Comparison of ENCODE assay signal across 19 mouse cellular contexts in the genomic region with DNA sequence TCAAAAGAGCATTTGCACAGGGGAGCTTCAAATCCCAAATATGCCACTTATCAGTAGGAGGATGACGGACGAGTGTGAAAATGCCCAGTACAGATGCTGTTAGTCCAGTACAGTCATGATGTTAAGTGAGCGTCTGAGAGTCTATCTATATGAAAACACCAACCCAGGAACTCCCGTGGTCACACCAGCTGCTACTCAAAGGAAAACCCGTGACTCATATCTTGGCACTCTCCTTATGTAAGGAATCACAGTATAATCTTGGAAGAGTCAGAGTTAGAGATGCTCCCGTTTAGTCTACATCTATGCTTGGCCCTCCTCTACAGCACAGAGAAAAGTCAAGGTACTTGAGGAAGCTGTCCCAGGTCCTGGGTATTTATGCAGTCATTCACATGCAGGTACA.
A peak's percentile ranks its signal among the peaks of the same experiment; 100 is the strongest.
DNase-seq lines count a peak whose midpoint lies in the region; TF ChIP-seq lines count a peak whose summit lies in the region.
"Had no signal": no experiment of that assay in that cellular context is flagged by ENCODE, and none has a peak within 500 bp of the region (broad histone marks: within the 10 kb centered on the region; RNA-seq: fewer than 3 reads in every experiment).

No protein-coding gene starts in this region.

- DNase-seq in cerebellum, adult 9-10 months = peak; percentile 28
- DNase-seq in cerebellum, adult 11-12 months = no peak
- peak; percentile 63 for DNase-seq in layer of hippocampus, adult 9-11 months
- no peak for DNase-seq in layer of hippocampus, postnatal 25 days (ENCODE audit: extremely low spot score in 1 of 2, low spot score in 1 of 2)
- DNase-seq in left cerebral cortex, adult 9 months (ENCODE audit: low spot score in 2 of 2) = peak; percentile 58 to 71
- DNase-seq in heart, postnatal 36 days = no peak
- no peak for DNase-seq in adrenal gland, adult 8-10 months
- DNase-seq: adrenal gland, postnatal 36 days; heart, postnatal 4 days; kidney, adult 18-20 months; kidney, postnatal 14 days; lung, postnatal 4 days; thymus, adult 18-20 months had no signal

- no peaks in the 10 kb centered on the region for H3K27me3 ChIP-seq in C2C12 (ENCODE audit: control insufficient read depth, insufficient read depth, insufficient read length)
- H3K27me3 ChIP-seq: embryonic facial prominence, embryonic 15.5 days; heart, embryonic 12.5 days; limb, embryonic 15.5 days had no signal

- H3ac ChIP-seq in C2C12 (ENCODE audit: control insufficient read depth, insufficient read length, low read depth) = no peak overlapping the region

- intact Hi-C loops in heart, postnatal 36 days (cut with DNase I) = no loop called here

- H3K36me3 ChIP-seq in C2C12 (ENCODE audit: control insufficient read depth, insufficient read depth) = peaks cover 39% of the 10 kb centered on the region

- H3K79me3 ChIP-seq in C2C12 (ENCODE audit: low read depth) = no peaks in the 10 kb centered on the region

- H3K4me3 ChIP-seq in C2C12 (ENCODE audit: insufficient read depth, poor library complexity, severe bottlenecking) = no peak overlapping the region
- H3K4me3 ChIP-seq: embryonic facial prominence, embryonic 15.5 days; forebrain, embryonic 10.5 days; heart, embryonic 12.5 days; limb, embryonic 15.5 days; midbrain, embryonic 10.5 days had no signal

- no peak for TF ChIP-seq CTCF in C2C12 (IDR thresholded peaks at IDR 0.05; ENCODE audit: control insufficient read depth, insufficient read depth, insufficient read length)

- no peaks in the 10 kb centered on the region for H3K79me2 ChIP-seq in C2C12 (ENCODE audit: control insufficient read depth, insufficient read depth)

TF ChIP-seq in C2C12, 6 proteins besides CTCF, POLR2A, EP300 and RAD21:
- TF ChIP-seq CEBPB (IDR thresholded peaks at IDR 0.05; ENCODE audit: low read depth) (no peak), MYOG (IDR thresholded peaks at IDR 0.05; ENCODE audit: control insufficient read depth, extremely low read depth, insufficient read length) (no peak), USF1 (IDR thresholded peaks at IDR 0.05; ENCODE audit: low read depth) (no peak), MYOD1 (IDR thresholded peaks at IDR 0.05; ENCODE audit: control insufficient read depth, insufficient read length, low read depth) (peak; percentile 11), MAX (IDR thresholded peaks at IDR 0.05) (no peak)

Comparison
In these comparisons a context has a peak if more than half of its experiments do, and no peak if none do; other contexts are left out.
1. DNase-seq: peak in cerebellum, adult 9-10 months (single experiment), layer of hippocampus, adult 9-11 months (single experiment) and left cerebral cortex, adult 9 months (2 of 2); none in cerebellum, adult 11-12 months (single experiment), layer of hippocampus, postnatal 25 days (0 of 2), heart, postnatal 36 days (0 of 2) and adrenal gland, adult 8-10 months (single experiment).